Mouse (Mus musculus): ENCODE measurements at regions not wholly inside any gene's neighbourhood (a gene's known extent, or its start where the extent isn't known, plus 50 kb on each side); places are given as distances from the start of the nearest gene placed in this dataset.

- TF ChIP-seq EP300 (IDR thresholded peaks at IDR 0.05), result no peak
- TF ChIP-seq CTCF (IDR thresholded peaks at IDR 0.05), result no peak
These were observed 555.6 kb downstream of the Plekhb2 start for GRCm38 (mm10) chr1:35405418-35405817.
